Mouse (Mus musculus) thymus, postnatal 14 days (tissue): ENCODE data around the gene Gnat3.
"Not testable (repeated sequence)": the region's sequence is repeated elsewhere in the genome, so short reads cannot be mapped to it uniquely, and the experiment has no call there.

Source experiments
- DNase-seq: peaks from one replicate; pipeline ENCODE4 v3.0.0; 2021

The Gnat3 gene

GRCm38 (mm10) chr5:17962249-17962648 lies at the start of gene Gnat3:
Gene Gnat3 (plus strand): TSS chr5:17962549.
- no peak for DNase-seq

- no peak for DNase-seq
These were observed 43.4 kb upstream of the Gnat3 start for GRCm38 (mm10) chr5:17918966-17919365.

- DNase-seq: no peak
These were observed 38.7 kb upstream of the Gnat3 start for GRCm38 (mm10) chr5:17923648-17924047.

- DNase-seq: no peak
These were observed 38.2 kb upstream of the Gnat3 start for GRCm38 (mm10) chr5:17924085-17924518.

- no peak for DNase-seq
These were observed 33.9 kb upstream of the Gnat3 start for GRCm38 (mm10) chr5:17928471-17928870.

GRCm38 (mm10) chr5:17929006-17929567 lies 33.3 kb upstream of the Gnat3 start:
- no peak for DNase-seq

- DNase-seq: not testable (repeated sequence)
These were observed 30.8 kb upstream of the Gnat3 start for GRCm38 (mm10) chr5:17931588-17931987.

GRCm38 (mm10) chr5:17934501-17934900 lies 27.8 kb upstream of the Gnat3 start:
- DNase-seq: no peak

GRCm38 (mm10) chr5:17938170-17938939 lies 24.0 kb upstream of the Gnat3 start:
- no peak for DNase-seq

GRCm38 (mm10) chr5:17956468-17956867 lies 5.9 kb upstream of the Gnat3 start:
- DNase-seq: no peak

GRCm38 (mm10) chr5:17969704-17970390 lies 7.5 kb downstream of the Gnat3 start:
- DNase-seq: no peak

- DNase-seq: no peak
These were observed 8.0 kb downstream of the Gnat3 start for GRCm38 (mm10) chr5:17970391-17970730.

- no peak for DNase-seq
These were observed 18.3 kb downstream of the Gnat3 start for GRCm38 (mm10) chr5:17980501-17981121.

GRCm38 (mm10) chr5:17982770-17983169 lies 20.4 kb downstream of the Gnat3 start:
- no peak for DNase-seq

GRCm38 (mm10) chr5:17984522-17984921 lies 22.2 kb downstream of the Gnat3 start:
- DNase-seq: no peak

- no peak for DNase-seq
These were observed 24.3 kb downstream of the Gnat3 start for GRCm38 (mm10) chr5:17986611-17987010.

GRCm38 (mm10) chr5:17990618-17991017 lies 28.3 kb downstream of the Gnat3 start:
- no peak for DNase-seq

- DNase-seq: no peak
These were observed 37.2 kb downstream of the Gnat3 start for GRCm38 (mm10) chr5:17999570-17999969.

GRCm38 (mm10) chr5:18000185-18000584 lies 37.8 kb downstream of the Gnat3 start:
- no peak for DNase-seq

- DNase-seq: no peak
These were observed 39.3 kb downstream of the Gnat3 start for GRCm38 (mm10) chr5:18001646-18002045.

- no peak for DNase-seq
These were observed 41.3 kb downstream of the Gnat3 start for GRCm38 (mm10) chr5:18003675-18004074.

GRCm38 (mm10) chr5:18004824-18005611 lies 42.7 kb downstream of the Gnat3 start:
- no peak for DNase-seq

GRCm38 (mm10) chr5:18006157-18006556 lies 43.8 kb downstream of the Gnat3 start:
- no peak for DNase-seq
